Comparison of ENCODE assay signal across 8 mouse cellular contexts in the genomic region with DNA sequence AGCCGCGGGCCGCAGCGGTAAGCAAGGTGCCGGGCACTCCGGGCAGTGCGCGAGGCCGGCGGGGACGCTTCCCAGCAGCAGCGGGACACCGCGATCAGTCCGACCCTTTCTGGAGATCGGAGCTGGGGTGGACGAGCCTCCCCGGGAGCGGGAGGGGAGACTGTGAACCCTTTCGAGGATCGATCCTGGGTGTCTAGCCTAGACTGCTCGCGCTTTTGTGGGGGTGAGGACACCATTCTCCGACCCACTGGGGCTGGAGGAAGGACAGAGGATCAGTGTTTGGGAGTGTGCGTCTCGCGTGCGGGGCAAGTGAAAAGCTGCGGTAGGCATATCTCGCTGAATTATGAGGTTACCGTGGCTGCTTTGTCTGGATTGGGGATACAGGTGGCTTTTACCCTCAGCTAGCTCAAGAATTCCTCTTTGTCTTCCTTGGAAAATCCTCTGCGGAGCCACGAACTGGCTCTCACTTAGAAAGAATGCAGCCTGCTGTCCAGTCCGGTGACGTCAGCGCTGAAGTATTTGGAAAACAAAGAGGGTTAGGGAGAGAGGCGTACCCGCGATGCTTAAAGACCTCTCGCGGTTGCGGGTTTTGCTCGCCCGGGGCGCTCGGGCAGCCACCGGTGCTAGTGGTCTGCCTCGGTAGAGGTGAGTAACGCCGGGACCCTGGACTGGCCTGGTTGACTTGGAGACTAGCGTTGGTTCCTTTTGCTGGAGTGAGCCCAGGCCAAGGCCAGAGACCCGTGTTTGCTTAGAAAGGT. TPM values are rescaled to one million over a fixed set of nuclear protein-coding genes. Genes with fewer than 3 reads are reported as not detected.
A peak's percentile ranks its signal among the peaks of the same experiment; 100 is the strongest.
DNase-seq lines count a peak whose midpoint lies in the region; ATAC-seq and TF ChIP-seq lines count a peak whose summit lies in the region.

No protein-coding gene starts in this region.

- ATAC-seq in hindbrain, embryonic 12.5 days (ENCODE audit: low FRiP score) = peak; percentile 57
- peak; percentile 62 for ATAC-seq in lung, postnatal 0 days
- ATAC-seq in CD4-positive, CD25-positive, alpha-beta regulatory T cell, adult 4 months = no peak

- H3K4me3 ChIP-seq in hindbrain, embryonic 12.5 days = peak overlapping the region; percentile 80
- peak overlapping the region; percentile 92 for H3K4me3 ChIP-seq in lung, postnatal 0 days (ENCODE audit: low read depth, low read length)

- no peaks in the 10 kb centered on the region for H3K9me3 ChIP-seq in hindbrain, embryonic 12.5 days (replicated peaks)
- no peaks in the 10 kb centered on the region for H3K9me3 ChIP-seq in lung, postnatal 0 days (ENCODE audit: low read length)

- H3K27ac ChIP-seq in hindbrain, embryonic 12.5 days = peak overlapping the region; percentile 98
- H3K27ac ChIP-seq in lung, postnatal 0 days (ENCODE audit: low read length) = peak overlapping the region; percentile 100

- TF ChIP-seq CTCF in lung, postnatal 0 days (IDR thresholded peaks at IDR 0.05) = no peak

- H3K27me3 ChIP-seq in hindbrain, embryonic 12.5 days = 0 out of 2 replicates have a peak, but pooled peaks cover 2% of the 10 kb centered on the region
- H3K27me3 ChIP-seq in lung, postnatal 0 days (replicated peaks; ENCODE audit: insufficient read depth, low read length) = no peaks in the 10 kb centered on the region

- peak overlapping the region; percentile 82 for H3K4me2 ChIP-seq in hindbrain, embryonic 12.5 days (replicated peaks)
- H3K4me2 ChIP-seq in lung, postnatal 0 days (replicated peaks; ENCODE audit: low read depth, low read length) = peak overlapping the region; percentile 72

- peak; percentile 81 for DNase-seq in MN1 (ENCODE audit: low spot score)
- peak; percentile 86 for DNase-seq in cerebellum, adult 9-10 months
- DNase-seq in frontal cortex, postnatal 25 days (ENCODE audit: low spot score in 2 of 2) = peak; percentile 35 to 54
- peak; percentile 66 to 67 for DNase-seq in layer of hippocampus, postnatal 14 days (ENCODE audit: low spot score in 2 of 2)
- DNase-seq in lung, postnatal 0 days (ENCODE audit: low spot score) = peak; percentile 97
- peak; percentile 90 for DNase-seq in retina, embryonic 14.5 days (ENCODE audit: low spot score)

- H3K9ac ChIP-seq in hindbrain, embryonic 12.5 days = peak overlapping the region; percentile 98
- H3K9ac ChIP-seq in lung, postnatal 0 days (replicated peaks; ENCODE audit: low read depth) = peak overlapping the region; percentile 100

- peak; percentile 79 for TF ChIP-seq EP300 in lung, postnatal 0 days (IDR thresholded peaks at IDR 0.05)

- WGBS in hindbrain, embryonic 12.5 days = under 1% methylated on average over 52 of the region's 52 CpGs
- under 1% methylated on average over 52 of the region's 52 CpGs for WGBS in lung, postnatal 0 days

- H3K36me3 ChIP-seq in hindbrain, embryonic 12.5 days = peaks cover 27% of the 10 kb centered on the region
- peaks cover 24% of the 10 kb centered on the region; the same call in 1 of the 2 replicates for H3K36me3 ChIP-seq in lung, postnatal 0 days (ENCODE audit: insufficient read depth, low read length)

- peaks cover 59% of the 10 kb centered on the region for H3K4me1 ChIP-seq in hindbrain, embryonic 12.5 days
- peaks cover 35% of the 10 kb centered on the region for H3K4me1 ChIP-seq in lung, postnatal 0 days (ENCODE audit: insufficient read depth, low read depth, low read length)

RNA-seq across cellular contexts. Expression of gene Amotl2, which starts 1.6 kb away (rescaled TPM):
- polyA plus RNA-seq in hindbrain, embryonic 12.5 days (2016; fragmentation: Nextera tagmentation; extraction: Ambion mirVana) = 109 and 110 TPM in 2 replicates
- total RNA-seq in layer of hippocampus, postnatal 14 days (2021) = 10 to 100 TPM; 23.3 to 25.3 TPM
- 50.3 and 56.3 TPM in 2 replicates for polyA plus RNA-seq in lung, postnatal 0 days (2015; fragmentation: Nextera tagmentation; extraction: Ambion mirVana)
- not detected for polyA plus RNA-seq in CD4-positive, CD25-positive, alpha-beta regulatory T cell, adult 4 months (2017; shearing (Covaris generic))

Comparison
In these comparisons a context has a peak if more than half of its experiments do, and no peak if none do; other contexts are left out.
1. DNase-seq: peak in every context shown above with its lines; median percentile 97 in lung, postnatal 0 days; 90 in retina, embryonic 14.5 days; 86 in cerebellum, adult 9-10 months; 81 in MN1; 66 in layer of hippocampus, postnatal 14 days; 44 in frontal cortex, postnatal 25 days.
2. RNA of gene Amotl2, which starts 1.6 kb away (polyA plus RNA-seq): 109 to 110 TPM in hindbrain, embryonic 12.5 days and 50.3 to 56.3 TPM in lung, postnatal 0 days; not detected in CD4-positive, CD25-positive, alpha-beta regulatory T cell, adult 4 months; every median in the first group is over 10 times any median in the second.